Mouse (Mus musculus) forebrain, embryonic 15.5 days (tissue): ENCODE results near the gene Rbfox1. TPM values are rescaled to one million over a fixed set of nuclear protein-coding genes. Genes with fewer than 3 reads are reported as not detected.

ENCODE experiments used
- ATAC-seq: fragments of 200-750 bp; cut with Nextera tagmentation; replicated peaks from 2 replicates; pipeline ENCODE4 v1.8.0; 2017; ENCODE audit warnings: mild to moderate bottlenecking, moderate TSS enrichment, moderate library complexity
- H3K27ac ChIP-seq: fragments of 300-500 bp; sonication (generic); replicated peaks from 2 replicates; pipeline ENCODE4 v1.5.1; 2015; ENCODE audit warnings: mild to moderate bottlenecking, inconsistent platforms
- H3K27me3 ChIP-seq: fragments of 300-500 bp; sonication (generic); 2 replicates; pipeline ENCODE4 v1.6.1; 2015; ENCODE audit warnings: inconsistent platforms
- H3K36me3 ChIP-seq: fragments of 300-500 bp; sonication (generic); 2 replicates; pipeline ENCODE4 v1.6.1; 2015; ENCODE audit warnings: mild to moderate bottlenecking, inconsistent platforms
- H3K4me1 ChIP-seq: fragments of 300-500 bp; sonication (generic); 2 replicates; pipeline ENCODE4 v1.6.1; 2015; ENCODE audit warnings: inconsistent platforms
- H3K4me2 ChIP-seq: fragments of 300-500 bp; sonication (generic); replicated peaks from 2 replicates; pipeline ENCODE4 v1.6.1; 2015; ENCODE audit warnings: mild to moderate bottlenecking, inconsistent platforms
- H3K4me3 ChIP-seq: fragments of 300-500 bp; sonication (generic); 2 replicates; pipeline ENCODE4 v1.5.1; 2015; ENCODE audit warnings: mild to moderate bottlenecking, inconsistent platforms
- H3K9ac ChIP-seq: fragments of 300-500 bp; sonication (generic); replicated peaks from 2 replicates; pipeline ENCODE4 v1.6.1; 2015; ENCODE audit warnings: mild to moderate bottlenecking, inconsistent platforms
- H3K9me3 ChIP-seq: fragments of 300-500 bp; sonication (generic); 2 replicates; pipeline ENCODE4 v1.6.1; 2016; ENCODE audit warnings: inconsistent platforms
- WGBS: fragments of 180-500 bp; shearing (Covaris S2); methylation state at CpG from one replicate; pipeline ENCODE4 v1.1.7; 2015; ENCODE audit warnings: mixed read lengths; 5-methylcytosine and 5-hydroxymethylcytosine counted together
- polyA plus RNA-seq: library from polyadenylated mRNA; unstranded; fragments of >200 nt; fragmentation: Nextera tagmentation; extraction: Ambion mirVana; gene quantifications from 2 replicates; pipeline ENCODE4 v1.2.1, GENCODE M21; 2015

The Rbfox1 gene
- polyA plus RNA-seq, 1 experiment from 2014 or later: 173 TPM

- 88% methylated on average over 5 of the region's 5 CpGs for WGBS
- ATAC-seq: no peak
Measured at GRCm38 (mm10) chr16:6100421-6100877, 215.3 kb downstream of the Rbfox1 start.

GRCm38 (mm10) chr16:6103713-6104112, 218.6 kb downstream of the Rbfox1 start:
- H3K27me3 ChIP-seq: no peaks in the 10 kb centered on the region
- no peak overlapping the region for H3K27ac ChIP-seq
- ATAC-seq: no peak
- 82% methylated on average over 2 of the region's 2 CpGs for WGBS
- no peak overlapping the region for H3K9ac ChIP-seq
- no peak overlapping the region for H3K4me2 ChIP-seq
- H3K36me3 ChIP-seq: no peaks in the 10 kb centered on the region
- no peak overlapping the region for H3K4me3 ChIP-seq
- H3K4me1 ChIP-seq: no peaks in the 10 kb centered on the region
- H3K9me3 ChIP-seq: no peaks in the 10 kb centered on the region

More at GRCm38 (mm10) chr16:6100421-6100877, 215.3 kb downstream of the Rbfox1 start:
- Histone ChIP-seq H3K4me2 (no peak overlapping the region), H3K9ac (no peak overlapping the region), H3K9me3 (no peaks in the 10 kb centered on the region), H3K36me3 (no peaks in the 10 kb centered on the region), H3K4me3 (no peak overlapping the region), H3K27ac (no peak overlapping the region), H3K4me1 (no peaks in the 10 kb centered on the region), H3K27me3 (no peaks in the 10 kb centered on the region)

- Histone ChIP-seq H3K27ac (no peak overlapping the region), H3K4me3 (no peak overlapping the region), H3K4me1 (peaks cover 16% of the 10 kb centered on the region), H3K9me3 (no peaks in the 10 kb centered on the region), H3K27me3 (no peaks in the 10 kb centered on the region), H3K9ac (no peak overlapping the region), H3K4me2 (no peak overlapping the region), H3K36me3 (no peaks in the 10 kb centered on the region)
- WGBS: 93% methylated on average over 3 of the region's 3 CpGs
- no peak for ATAC-seq
Measured at GRCm38 (mm10) chr16:6110121-6110520, 225.0 kb downstream of the Rbfox1 start.

- no peak overlapping the region for H3K4me2 ChIP-seq
- peaks cover 16% of the 10 kb centered on the region for H3K4me1 ChIP-seq
- ATAC-seq: peak; percentile 60
- 12% methylated on average over 5 of the region's 5 CpGs for WGBS
- no peaks in the 10 kb centered on the region for H3K36me3 ChIP-seq
- H3K4me3 ChIP-seq: no peak overlapping the region
- H3K27me3 ChIP-seq: no peaks in the 10 kb centered on the region
- no peaks in the 10 kb centered on the region for H3K9me3 ChIP-seq
- H3K9ac ChIP-seq: no peak overlapping the region
- peak overlapping the region; percentile 81 for H3K27ac ChIP-seq
Measured at GRCm38 (mm10) chr16:6113836-6114475, 228.8 kb downstream of the Rbfox1 start.

GRCm38 (mm10) chr16:6119472-6119871, 234.3 kb downstream of the Rbfox1 start:
- H3K4me1 ChIP-seq: peaks cover 2% of the 10 kb centered on the region
- no peaks in the 10 kb centered on the region for H3K27me3 ChIP-seq
- ATAC-seq: no peak
- 60% methylated on average over 1 of the region's 1 CpGs for WGBS
- H3K9ac ChIP-seq: no peak overlapping the region
- H3K36me3 ChIP-seq: no peaks in the 10 kb centered on the region
- no peak overlapping the region for H3K4me2 ChIP-seq
- no peak overlapping the region for H3K27ac ChIP-seq
- H3K9me3 ChIP-seq: no peaks in the 10 kb centered on the region
- H3K4me3 ChIP-seq: no peak overlapping the region

- H3K9me3 ChIP-seq: no peaks in the 10 kb centered on the region
- no peaks in the 10 kb centered on the region for H3K4me1 ChIP-seq
- H3K36me3 ChIP-seq: no peaks in the 10 kb centered on the region
- H3K9ac ChIP-seq: no peak overlapping the region
- 87% methylated on average over 4 of the region's 4 CpGs for WGBS
- ATAC-seq: no peak
- H3K27ac ChIP-seq: no peak overlapping the region
- H3K4me3 ChIP-seq: no peak overlapping the region
- no peaks in the 10 kb centered on the region for H3K27me3 ChIP-seq
- no peak overlapping the region for H3K4me2 ChIP-seq
Measured at GRCm38 (mm10) chr16:6121232-6121631, 236.1 kb downstream of the Rbfox1 start.

- whole genome bisulfite sequencing: 96% methylated on average over 22 of the region's 22 CpGs
- Histone ChIP-seq H3K4me1 (no peaks in the 10 kb centered on the region), H3K27ac (no peak overlapping the region), H3K4me2 (no peak overlapping the region), H3K4me3 (no peak overlapping the region), H3K9ac (no peak overlapping the region), H3K27me3 (no peaks in the 10 kb centered on the region), H3K36me3 (no peaks in the 10 kb centered on the region), H3K9me3 (no peaks in the 10 kb centered on the region)
- no peak for ATAC-seq
Measured at GRCm38 (mm10) chr16:6122859-6123258, 237.7 kb downstream of the Rbfox1 start.

GRCm38 (mm10) chr16:6128314-6128713, 243.2 kb downstream of the Rbfox1 start:
- no peaks in the 10 kb centered on the region for H3K4me1 ChIP-seq
- H3K9me3 ChIP-seq: no peaks in the 10 kb centered on the region
- no peaks in the 10 kb centered on the region for H3K27me3 ChIP-seq
- H3K4me2 ChIP-seq: no peak overlapping the region
- no peak overlapping the region for H3K27ac ChIP-seq
- H3K9ac ChIP-seq: no peak overlapping the region
- WGBS: 81% methylated on average over 5 of the region's 5 CpGs
- H3K36me3 ChIP-seq: no peaks in the 10 kb centered on the region
- no peak for ATAC-seq
- no peak overlapping the region for H3K4me3 ChIP-seq

GRCm38 (mm10) chr16:6135016-6135415, 249.9 kb downstream of the Rbfox1 start:
- Histone ChIP-seq H3K27me3 (no peaks in the 10 kb centered on the region), H3K36me3 (no peaks in the 10 kb centered on the region), H3K9me3 (no peaks in the 10 kb centered on the region), H3K4me1 (no peaks in the 10 kb centered on the region), H3K9ac (no peak overlapping the region), H3K27ac (0 out of 2 replicates have a peak overlapping the region, but pooled peaks have one; percentile 1), H3K4me3 (no peak overlapping the region), H3K4me2 (no peak overlapping the region)
- no peak for ATAC-seq
- WGBS: 71% methylated on average over 7 of the region's 7 CpGs

GRCm38 (mm10) chr16:6139432-6139831, 254.3 kb downstream of the Rbfox1 start:
- Histone ChIP-seq H3K27me3 (no peaks in the 10 kb centered on the region), H3K9me3 (no peaks in the 10 kb centered on the region), H3K4me3 (no peak overlapping the region), H3K27ac (no peak overlapping the region), H3K36me3 (no peaks in the 10 kb centered on the region), H3K4me1 (no peaks in the 10 kb centered on the region), H3K4me2 (no peak overlapping the region), H3K9ac (no peak overlapping the region)
- no peak for ATAC-seq
- 90% methylated on average over 1 of the region's 1 CpGs for WGBS

- peaks cover 5% of the 10 kb centered on the region; the same call in 1 of the 2 replicates for H3K4me1 ChIP-seq
- no peaks in the 10 kb centered on the region for H3K27me3 ChIP-seq
- H3K9ac ChIP-seq: no peak overlapping the region
- 67% methylated on average over 7 of the region's 7 CpGs for WGBS
- no peaks in the 10 kb centered on the region for H3K36me3 ChIP-seq
- ATAC-seq: no peak
- no peak overlapping the region for H3K27ac ChIP-seq
- no peak overlapping the region for H3K4me3 ChIP-seq
- H3K4me2 ChIP-seq: no peak overlapping the region
- H3K9me3 ChIP-seq: no peaks in the 10 kb centered on the region
Measured at GRCm38 (mm10) chr16:6147957-6148356, 262.8 kb downstream of the Rbfox1 start.

- no peak overlapping the region for H3K27ac ChIP-seq
- H3K27me3 ChIP-seq: no peaks in the 10 kb centered on the region
- H3K9ac ChIP-seq: no peak overlapping the region
- WGBS: 78% methylated on average over 4 of the region's 4 CpGs
- H3K4me2 ChIP-seq: no peak overlapping the region
- no peak for ATAC-seq
- H3K36me3 ChIP-seq: no peaks in the 10 kb centered on the region
- peaks cover 5% of the 10 kb centered on the region; the same call in 1 of the 2 replicates for H3K4me1 ChIP-seq
- no peak overlapping the region for H3K4me3 ChIP-seq
- no peaks in the 10 kb centered on the region; the same call in 1 of the 2 replicates for H3K9me3 ChIP-seq
Measured at GRCm38 (mm10) chr16:6149345-6149744, 264.2 kb downstream of the Rbfox1 start.

- Histone ChIP-seq H3K4me3 (no peak overlapping the region), H3K4me2 (no peak overlapping the region), H3K9me3 (no peaks in the 10 kb centered on the region; the same call in 1 of the 2 replicates), H3K36me3 (no peaks in the 10 kb centered on the region), H3K27ac (no peak overlapping the region), H3K27me3 (no peaks in the 10 kb centered on the region), H3K4me1 (no peaks in the 10 kb centered on the region), H3K9ac (no peak overlapping the region)
- no peak for ATAC-seq
- 89% methylated on average over 2 of the region's 2 CpGs for WGBS
Measured at GRCm38 (mm10) chr16:6155556-6155955, 270.4 kb downstream of the Rbfox1 start.
